Comparison of ENCODE assay signal across 17 mouse cellular contexts in genomic region chr11:85886429-85886785, GRCm38 (mm10). TPM values are rescaled to one million over a fixed set of nuclear protein-coding genes. Genes with fewer than 3 reads are reported as not detected.
DNase-seq lines count a peak whose midpoint lies in the region; ATAC-seq lines count a peak whose summit lies in the region.
"Had no signal": no experiment of that assay in that cellular context is flagged by ENCODE, and none has a peak within 500 bp of the region (broad histone marks: within the 10 kb centered on the region; RNA-seq: fewer than 3 reads in every experiment).

No protein-coding gene starts in this region.

- no peaks in the 10 kb centered on the region for H3K9me3 ChIP-seq in heart, embryonic 13.5 days
- no peaks in the 10 kb centered on the region for H3K9me3 ChIP-seq in midbrain, embryonic 10.5 days (replicated peaks)
- H3K9me3 ChIP-seq in midbrain, embryonic 15.5 days, result no peaks in the 10 kb centered on the region
- no peaks in the 10 kb centered on the region for H3K9me3 ChIP-seq in limb, embryonic 12.5 days
- H3K9me3 ChIP-seq: embryonic facial prominence, embryonic 15.5 days had no signal

- no peaks in the 10 kb centered on the region for H3K36me3 ChIP-seq in heart, embryonic 13.5 days
- H3K36me3 ChIP-seq in midbrain, embryonic 10.5 days, result no peaks in the 10 kb centered on the region
- no peaks in the 10 kb centered on the region for H3K36me3 ChIP-seq in midbrain, embryonic 15.5 days (replicated peaks)
- H3K36me3 ChIP-seq in limb, embryonic 12.5 days, result no peaks in the 10 kb centered on the region
- H3K36me3 ChIP-seq: embryonic facial prominence, embryonic 15.5 days had no signal

- H3K4me1 ChIP-seq in heart, embryonic 13.5 days, result peaks cover 23% of the 10 kb centered on the region
- H3K4me1 ChIP-seq in midbrain, embryonic 10.5 days, result peaks cover 34% of the 10 kb centered on the region
- H3K4me1 ChIP-seq in midbrain, embryonic 15.5 days, result peaks cover 12% of the 10 kb centered on the region; the same call in 1 of the 2 replicates
- peaks cover 36% of the 10 kb centered on the region for H3K4me1 ChIP-seq in limb, embryonic 12.5 days (replicated peaks)

- H3K4me2 ChIP-seq in heart, embryonic 13.5 days, result peak overlapping the region; percentile 30
- no peak overlapping the region for H3K4me2 ChIP-seq in midbrain, embryonic 15.5 days
- H3K4me2 ChIP-seq in limb, embryonic 12.5 days, result peak overlapping the region; percentile 80
- H3K4me2 ChIP-seq: embryonic facial prominence, embryonic 15.5 days had no signal

- no peak for ATAC-seq in heart, embryonic 13.5 days (ENCODE audit: extremely low read depth, insufficient number of reproducible peaks, low FRiP score, low TSS enrichment)
- no peak for ATAC-seq in midbrain, embryonic 15.5 days (replicated peaks)
- ATAC-seq in limb, embryonic 12.5 days (ENCODE audit: insufficient number of reproducible peaks, insufficient read depth, low FRiP score, low TSS enrichment, low read depth), result no peak

- H3K27ac ChIP-seq in heart, embryonic 13.5 days (replicated peaks), result no peak overlapping the region
- no peak overlapping the region; the same call in 1 of the 2 replicates for H3K27ac ChIP-seq in midbrain, embryonic 10.5 days (replicated peaks)
- H3K27ac ChIP-seq in midbrain, embryonic 15.5 days, result no peak overlapping the region
- peak overlapping the region; percentile 95 for H3K27ac ChIP-seq in limb, embryonic 12.5 days
- H3K27ac ChIP-seq: embryonic facial prominence, embryonic 15.5 days; kidney, postnatal 0 days; stomach, postnatal 0 days had no signal

- peak overlapping the region; percentile 28 for H3K4me3 ChIP-seq in heart, embryonic 13.5 days
- H3K4me3 ChIP-seq in midbrain, embryonic 10.5 days, result peak overlapping the region; percentile 35
- no peak overlapping the region for H3K4me3 ChIP-seq in midbrain, embryonic 15.5 days
- peak overlapping the region; percentile 64 for H3K4me3 ChIP-seq in limb, embryonic 12.5 days (replicated peaks)
- H3K4me3 ChIP-seq: embryonic facial prominence, embryonic 15.5 days; megakaryocyte, embryonic 14.5 days had no signal

- WGBS in heart, embryonic 13.5 days, result 5% methylated on average over 22 of the region's 22 CpGs
- 2% methylated on average over 22 of the region's 22 CpGs for WGBS in midbrain, embryonic 10.5 days
- WGBS in midbrain, embryonic 15.5 days, result 4% methylated on average over 22 of the region's 22 CpGs
- WGBS in limb, embryonic 12.5 days, result 3% methylated on average over 22 of the region's 22 CpGs

- H3K27me3 ChIP-seq in heart, embryonic 13.5 days (replicated peaks), result peaks cover 96% of the 10 kb centered on the region
- peaks cover 99% of the 10 kb centered on the region for H3K27me3 ChIP-seq in midbrain, embryonic 10.5 days (ENCODE audit: low read depth, poor library complexity, severe bottlenecking)
- peaks cover 73% of the 10 kb centered on the region for H3K27me3 ChIP-seq in midbrain, embryonic 15.5 days (replicated peaks)
- peaks cover 50% of the 10 kb centered on the region for H3K27me3 ChIP-seq in limb, embryonic 12.5 days

- H3K9ac ChIP-seq in heart, embryonic 13.5 days, result peak overlapping the region; percentile 34; the same call in 1 of the 2 replicates
- H3K9ac ChIP-seq in midbrain, embryonic 15.5 days, result no peak overlapping the region
- peak overlapping the region; percentile 96 for H3K9ac ChIP-seq in limb, embryonic 12.5 days (replicated peaks)
- H3K9ac ChIP-seq: embryonic facial prominence, embryonic 15.5 days had no signal

- DNase-seq in heart, adult 11 months, result no peak
- peak; percentile 43 for DNase-seq in midbrain, embryonic 10.5 days (ENCODE audit: low spot score)
- peak; percentile 47 for DNase-seq in embryo, embryonic 11 days
- no peak for DNase-seq in adrenal gland, adult (ENCODE audit: inconsistent age in 2 of 2, low spot score in 1 of 2)
- no peak for DNase-seq in ovary, postnatal 10 days (ENCODE audit: low spot score)
- DNase-seq: cerebellum, adult 11-12 months; heart, adult 18-20 months had no signal

RNA-seq across cellular contexts. Expression of gene Tbx4, which starts 0.2 kb away (rescaled TPM):
- 2.5 and 3.2 TPM in 2 replicates for polyA plus RNA-seq in heart, embryonic 13.5 days (2015; fragmentation: Nextera tagmentation; extraction: Ambion mirVana)
- polyA plus RNA-seq in midbrain, embryonic 10.5 days (2016; fragmentation: Nextera tagmentation; extraction: Ambion mirVana), result 0.04 and 0.20 TPM in 2 replicates
- polyA plus RNA-seq in midbrain, embryonic 15.5 days (2015; fragmentation: Nextera tagmentation; extraction: Ambion mirVana), result 0.34 and 0.46 TPM in 2 replicates
- polyA plus RNA-seq in limb, embryonic 12.5 days (2016; fragmentation: Nextera tagmentation; extraction: Ambion mirVana), result 39.2 and 44.0 TPM in 2 replicates

RNA-seq across cellular contexts. Expression of gene Gm11444, which starts 36.3 kb away (rescaled TPM):
- polyA plus RNA-seq in heart, embryonic 13.5 days (2015; fragmentation: Nextera tagmentation; extraction: Ambion mirVana), result not detected in 2 replicates
- polyA plus RNA-seq in midbrain, embryonic 10.5 days (2016; fragmentation: Nextera tagmentation; extraction: Ambion mirVana), result not detected in 2 replicates
- not detected in 2 replicates for polyA plus RNA-seq in midbrain, embryonic 15.5 days (2015; fragmentation: Nextera tagmentation; extraction: Ambion mirVana)
- not detected in 2 replicates for polyA plus RNA-seq in limb, embryonic 12.5 days (2016; fragmentation: Nextera tagmentation; extraction: Ambion mirVana)
- polyA plus RNA-seq: frontal cortex, adult 2 months; kidney, postnatal 0 days; liver, adult 2 months; small intestine, adult 2 months; stomach, postnatal 0 days had no signal

RNA-seq across cellular contexts. Expression of gene Tbx2, which starts 54.1 kb away (rescaled TPM):
- 2.0 and 2.9 TPM in 2 replicates for polyA plus RNA-seq in heart, embryonic 13.5 days (2015; fragmentation: Nextera tagmentation; extraction: Ambion mirVana)
- polyA plus RNA-seq in midbrain, embryonic 10.5 days (2016; fragmentation: Nextera tagmentation; extraction: Ambion mirVana), result 0.27 and 0.43 TPM in 2 replicates
- polyA plus RNA-seq in midbrain, embryonic 15.5 days (2015; fragmentation: Nextera tagmentation; extraction: Ambion mirVana), result 1.0 TPM in 2 replicates
- polyA plus RNA-seq in limb, embryonic 12.5 days (2016; fragmentation: Nextera tagmentation; extraction: Ambion mirVana), result 7.9 and 10.0 TPM in 2 replicates

Comparison
In these comparisons a context has a peak if more than half of its experiments do, and no peak if none do; other contexts are left out.
1. DNase-seq: peak in midbrain, embryonic 10.5 days (single experiment) and embryo, embryonic 11 days (single experiment); none in heart, adult 11 months (single experiment), adrenal gland, adult (0 of 2) and ovary, postnatal 10 days (single experiment).